Mouse (Mus musculus): ENCODE results near the gene Slc39a11. TPM values are rescaled to one million over a fixed set of nuclear protein-coding genes. Genes with fewer than 3 reads are reported as not detected.

The Slc39a11 gene
- total and polyA plus RNA-seq, 2 experiments from 2014 or later, result 40.4 to 62.5 TPM

- DNase-seq (ENCODE audit: low spot score), result no peak
- H3K27ac ChIP-seq (ENCODE audit: low read depth, low read length), result no peak overlapping the region
- no peaks in the 10 kb centered on the region for H3K27me3 ChIP-seq (ENCODE audit: insufficient read depth, low read length)
- H3K9ac ChIP-seq (replicated peaks; ENCODE audit: low read length, poor library complexity, severe bottlenecking), result no peak overlapping the region
- H3K4me2 ChIP-seq (ENCODE audit: low read depth, low read length, poor library complexity, severe bottlenecking), result no peak overlapping the region
- no peaks in the 10 kb centered on the region for H3K9me3 ChIP-seq (ENCODE audit: low read length)
- no peaks in the 10 kb centered on the region for H3K36me3 ChIP-seq (ENCODE audit: insufficient read depth, low read length)
- no peak for ATAC-seq (ENCODE audit: low FRiP score)
- H3K4me1 ChIP-seq (ENCODE audit: insufficient read depth, low read length), result 0 out of 2 replicates have a peak, but pooled peaks cover 3% of the 10 kb centered on the region
- TF ChIP-seq CTCF (IDR thresholded peaks at IDR 0.05), result no peak
- 94% methylated on average over 8 of the region's 8 CpGs for WGBS
- H3K4me3 ChIP-seq (ENCODE audit: low read depth, low read length), result no peak overlapping the region
Observed at GRCm38 (mm10) chr11:113268831-113269319, 381.0 kb downstream of the Slc39a11 start.

DNA sequence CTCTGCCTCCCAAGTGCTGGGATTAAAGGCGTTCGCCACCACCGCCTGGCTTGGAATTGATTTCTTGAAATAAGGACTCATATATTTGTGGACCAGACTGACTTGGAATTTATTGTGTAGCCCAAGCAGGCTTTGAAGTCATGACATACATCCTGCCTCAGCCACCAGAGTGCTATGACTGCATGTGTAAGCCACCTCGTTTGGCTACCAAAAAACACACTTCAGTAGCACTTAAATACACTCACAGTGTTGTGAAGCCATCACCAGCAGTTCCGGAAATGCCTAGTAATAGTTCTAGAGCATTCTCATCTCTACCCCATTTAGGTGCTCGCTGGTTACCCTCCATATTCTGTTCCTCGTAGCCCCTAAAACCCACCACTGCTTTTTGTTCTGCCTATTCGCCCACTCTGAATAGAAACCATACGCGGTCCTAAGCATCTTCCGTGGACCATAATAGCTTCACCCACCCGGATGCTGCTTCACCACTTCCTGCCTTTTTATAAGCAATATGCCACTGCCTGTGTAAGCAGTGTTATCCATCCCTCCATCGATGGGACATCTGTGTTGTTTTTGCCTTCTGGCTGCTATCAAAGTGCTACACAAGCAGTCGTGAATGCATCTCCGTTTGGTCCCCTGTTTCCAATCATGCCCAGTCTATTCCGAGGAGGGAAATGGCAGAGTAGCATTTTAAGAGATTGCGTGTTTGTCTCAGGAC lies 382.2 kb downstream of the Slc39a11 start:
- ATAC-seq (ENCODE audit: low FRiP score), result no peak
- no peak overlapping the region for H3K4me3 ChIP-seq (ENCODE audit: low read depth, low read length)
- DNase-seq (ENCODE audit: low spot score), result no peak
- no peak overlapping the region for H3K4me2 ChIP-seq (ENCODE audit: low read depth, low read length, poor library complexity, severe bottlenecking)
- H3K9ac ChIP-seq (replicated peaks; ENCODE audit: low read length, poor library complexity, severe bottlenecking), result no peak overlapping the region
- H3K4me1 ChIP-seq (ENCODE audit: insufficient read depth, low read length), result 0 out of 2 replicates have a peak, but pooled peaks cover 3% of the 10 kb centered on the region
- no peaks in the 10 kb centered on the region for H3K9me3 ChIP-seq (ENCODE audit: low read length)
- no peaks in the 10 kb centered on the region for H3K36me3 ChIP-seq (ENCODE audit: insufficient read depth, low read length)
- no peaks in the 10 kb centered on the region for H3K27me3 ChIP-seq (ENCODE audit: insufficient read depth, low read length)
- TF ChIP-seq CTCF (IDR thresholded peaks at IDR 0.05), result no peak
- H3K27ac ChIP-seq (ENCODE audit: low read depth, low read length), result no peak overlapping the region
- 88% methylated on average over 17 of the region's 17 CpGs for WGBS

- H3K4me3 ChIP-seq (ENCODE audit: low read depth, low read length), result no peak overlapping the region
- no peaks in the 10 kb centered on the region for H3K36me3 ChIP-seq (ENCODE audit: insufficient read depth, low read length)
- no peak for TF ChIP-seq CTCF (IDR thresholded peaks at IDR 0.05)
- ATAC-seq (ENCODE audit: low FRiP score) (no peak), DNase-seq (ENCODE audit: low spot score) (peak; percentile 62)
- H3K27me3 ChIP-seq (ENCODE audit: insufficient read depth, low read length), result no peaks in the 10 kb centered on the region
- H3K9me3 ChIP-seq (ENCODE audit: low read length), result no peaks in the 10 kb centered on the region
- no peak overlapping the region for H3K9ac ChIP-seq (replicated peaks; ENCODE audit: low read length, poor library complexity, severe bottlenecking)
- H3K27ac ChIP-seq (ENCODE audit: low read depth, low read length), result no peak overlapping the region
- no peak overlapping the region for H3K4me2 ChIP-seq (ENCODE audit: low read depth, low read length, poor library complexity, severe bottlenecking)
- WGBS, result 47% methylated on average over 4 of the region's 4 CpGs
- H3K4me1 ChIP-seq (ENCODE audit: insufficient read depth, low read length), result no peaks in the 10 kb centered on the region
Observed at GRCm38 (mm10) chr11:113266706-113267105, 383.2 kb downstream of the Slc39a11 start.

DNA sequence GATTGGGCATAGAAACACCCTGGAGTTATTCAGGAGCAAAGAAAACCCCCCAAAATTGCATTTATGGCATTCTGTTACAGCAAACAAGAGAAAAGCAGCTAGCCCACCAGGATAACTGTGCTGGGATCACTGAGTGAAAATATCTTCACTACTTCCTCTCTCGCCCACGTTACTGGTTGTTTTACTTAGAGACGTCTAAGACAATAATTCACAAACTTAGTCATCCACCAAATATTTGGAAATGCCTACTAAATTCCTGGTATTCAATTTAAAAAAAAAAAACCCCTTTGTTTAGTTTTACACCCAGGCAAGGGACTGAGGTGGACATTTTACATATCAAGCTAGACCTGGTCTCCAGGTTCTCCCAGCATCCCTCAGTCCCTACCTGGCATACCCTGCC lies 384.3 kb downstream of the Slc39a11 start:
- H3K36me3 ChIP-seq (ENCODE audit: insufficient read depth, low read length), result no peaks in the 10 kb centered on the region
- no peak overlapping the region for H3K4me3 ChIP-seq (ENCODE audit: low read depth, low read length)
- H3K4me2 ChIP-seq (ENCODE audit: low read depth, low read length, poor library complexity, severe bottlenecking), result no peak overlapping the region
- 84% methylated on average over 3 of the region's 3 CpGs for WGBS
- H3K9me3 ChIP-seq (ENCODE audit: low read length), result no peaks in the 10 kb centered on the region
- H3K4me1 ChIP-seq (ENCODE audit: insufficient read depth, low read length), result no peaks in the 10 kb centered on the region
- no peak for TF ChIP-seq CTCF (IDR thresholded peaks at IDR 0.05)
- no peak overlapping the region for H3K9ac ChIP-seq (replicated peaks; ENCODE audit: low read length, poor library complexity, severe bottlenecking)
- H3K27ac ChIP-seq (ENCODE audit: low read depth, low read length), result no peak overlapping the region
- DNase-seq (ENCODE audit: low spot score), result no peak
- no peaks in the 10 kb centered on the region for H3K27me3 ChIP-seq (ENCODE audit: insufficient read depth, low read length)
- ATAC-seq (ENCODE audit: low FRiP score), result no peak

DNA sequence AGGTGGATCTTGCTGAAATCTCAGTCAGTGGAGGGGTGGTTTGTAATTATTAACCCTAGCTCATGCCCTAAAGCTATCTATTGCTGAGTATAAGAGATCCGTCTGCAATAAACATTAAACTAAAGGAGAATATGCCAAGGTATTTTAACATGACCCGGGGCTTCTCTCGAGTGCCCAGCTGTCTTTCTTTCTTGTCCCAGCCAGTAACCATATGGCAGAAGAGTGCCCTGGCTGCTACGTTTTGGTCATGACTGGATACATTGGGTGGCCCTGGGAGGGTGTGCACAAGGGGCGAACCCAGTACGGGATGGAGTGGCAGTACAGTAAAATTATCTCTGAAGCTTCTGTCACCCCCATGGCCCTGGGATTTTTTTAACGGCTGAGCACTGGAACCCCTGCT lies 385.9 kb downstream of the Slc39a11 start:
- TF ChIP-seq CTCF (IDR thresholded peaks at IDR 0.05), result no peak
- H3K4me3 ChIP-seq (ENCODE audit: low read depth, low read length), result no peak overlapping the region
- no peak overlapping the region for H3K4me2 ChIP-seq (ENCODE audit: low read depth, low read length, poor library complexity, severe bottlenecking)
- DNase-seq (ENCODE audit: low spot score) (no peak), ATAC-seq (ENCODE audit: low FRiP score) (no peak)
- WGBS, result 71% methylated on average over 7 of the region's 7 CpGs
- H3K9me3 ChIP-seq (ENCODE audit: low read length), result no peaks in the 10 kb centered on the region
- H3K27ac ChIP-seq (ENCODE audit: low read depth, low read length), result no peak overlapping the region
- H3K9ac ChIP-seq (replicated peaks; ENCODE audit: low read length, poor library complexity, severe bottlenecking), result no peak overlapping the region
- H3K4me1 ChIP-seq (ENCODE audit: insufficient read depth, low read length), result no peaks in the 10 kb centered on the region
- H3K27me3 ChIP-seq (ENCODE audit: insufficient read depth, low read length), result no peaks in the 10 kb centered on the region
- no peaks in the 10 kb centered on the region for H3K36me3 ChIP-seq (ENCODE audit: insufficient read depth, low read length)

GRCm38 (mm10) chr11:113262062-113262461 lies 387.8 kb downstream of the Slc39a11 start:
- H3K27ac ChIP-seq (ENCODE audit: low read depth, low read length), result no peak overlapping the region
- no peaks in the 10 kb centered on the region for H3K4me1 ChIP-seq (ENCODE audit: insufficient read depth, low read length)
- no peaks in the 10 kb centered on the region for H3K36me3 ChIP-seq (ENCODE audit: insufficient read depth, low read length)
- ATAC-seq (ENCODE audit: low FRiP score) (no peak), DNase-seq (ENCODE audit: low spot score) (peak; percentile 31)
- WGBS, result 23% methylated on average over 8 of the region's 8 CpGs
- no peak overlapping the region for H3K4me2 ChIP-seq (ENCODE audit: low read depth, low read length, poor library complexity, severe bottlenecking)
- TF ChIP-seq CTCF (IDR thresholded peaks at IDR 0.05), result no peak
- no peaks in the 10 kb centered on the region for H3K9me3 ChIP-seq (ENCODE audit: low read length)
- H3K4me3 ChIP-seq (ENCODE audit: low read depth, low read length), result no peak overlapping the region
- no peak overlapping the region for H3K9ac ChIP-seq (replicated peaks; ENCODE audit: low read length, poor library complexity, severe bottlenecking)
- H3K27me3 ChIP-seq (ENCODE audit: insufficient read depth, low read length), result no peaks in the 10 kb centered on the region

All from midbrain, postnatal 0 days (tissue).